Mouse (Mus musculus) lung, postnatal 4 days (tissue): Measurements from ENCODE around the gene Stac3.

Experiments used
- DNase-seq, 2 experiments: peaks; one replicate each; pipeline ENCODE4 v3.0.0; 2021

Gene Stac3

GRCm38 (mm10) chr10:127509837-127510701 lies 8.6 kb downstream of the Stac3 start:
- no peak for DNase-seq

- DNase-seq: no peak
These were observed 9.6 kb downstream of the Stac3 start for GRCm38 (mm10) chr10:127510895-127511617.

- no peak for DNase-seq
These were observed 10.3 kb downstream of the Stac3 start for GRCm38 (mm10) chr10:127511634-127512306.

GRCm38 (mm10) chr10:127512307-127512666 lies 10.8 kb downstream of the Stac3 start:
- no peak for DNase-seq

- peak; percentile 92 to 95 for DNase-seq
These were observed 11.3 kb downstream of the Stac3 start for GRCm38 (mm10) chr10:127512813-127513212.

- no peak for DNase-seq
These were observed 12.1 kb downstream of the Stac3 start for GRCm38 (mm10) chr10:127513501-127514091.

GRCm38 (mm10) chr10:127514111-127514698 lies 12.7 kb downstream of the Stac3 start:
- no peak for DNase-seq

- peak in 1 of 2 experiments; percentile 57 for DNase-seq
These were observed 13.3 kb downstream of the Stac3 start, which contains the start of gene Ndufa4l2 for GRCm38 (mm10) chr10:127514764-127515163. TSS of gene Ndufa4l2 (plus strand) at chr10:127514967.

GRCm38 (mm10) chr10:127515271-127515982 lies 13.9 kb downstream of the Stac3 start:
- no peak for DNase-seq

- DNase-seq: no peak
These were observed 14.5 kb downstream of the Stac3 start for GRCm38 (mm10) chr10:127515983-127516459.

- DNase-seq: peak in 1 of 2 experiments; percentile 66
These were observed 15.2 kb downstream of the Stac3 start for GRCm38 (mm10) chr10:127516576-127517260.

- DNase-seq: no peak
These were observed 16.5 kb downstream of the Stac3 start for GRCm38 (mm10) chr10:127517941-127518340.

GRCm38 (mm10) chr10:127519041-127519701 lies 17.7 kb downstream of the Stac3 start:
- DNase-seq: no peak

GRCm38 (mm10) chr10:127519903-127520713 lies 18.6 kb downstream of the Stac3 start:
- no peak for DNase-seq

- DNase-seq: no peak
These were observed 19.4 kb downstream of the Stac3 start for GRCm38 (mm10) chr10:127520714-127521357.

- no peak for DNase-seq
These were observed 20.2 kb downstream of the Stac3 start for GRCm38 (mm10) chr10:127521611-127522080.

- peak; percentile 79 to 86 for DNase-seq
These were observed 20.6 kb downstream of the Stac3 start, which contains the start of gene Shmt2 for GRCm38 (mm10) chr10:127522088-127522581. TSS of gene Shmt2 (minus strand) at chr10:127522444.

GRCm38 (mm10) chr10:127524646-127525255 lies 23.3 kb downstream of the Stac3 start:
- DNase-seq: no peak
